Mouse (Mus musculus) kidney, embryonic 14.5 days (tissue): ENCODE data around the gene Kcne3. TPM values are rescaled to one million over a fixed set of nuclear protein-coding genes. Genes with fewer than 3 reads are reported as not detected.

Source experiments
- ATAC-seq: fragments of 200-750 bp; cut with Nextera tagmentation; 2 replicates; pipeline ENCODE4 v1.8.0; 2017; ENCODE audit warnings: moderate number of reproducible peaks, mild to moderate bottlenecking, moderate TSS enrichment, moderate library complexity; ENCODE audit not compliant: low FRiP score, low TSS enrichment
- H3K27ac ChIP-seq: fragments of 300-500 bp; sonication (generic); 2 replicates; pipeline ENCODE4 v1.5.1; 2014; ENCODE audit warnings: low read depth, mild to moderate bottlenecking, low read length, moderate library complexity, mixed read lengths
- H3K27me3 ChIP-seq: fragments of 300-500 bp; sonication (generic); 2 replicates; pipeline ENCODE4 v1.6.1; 2014; ENCODE audit warnings: mild to moderate bottlenecking, low read length; ENCODE audit not compliant: control insufficient read depth, insufficient read depth
- H3K36me3 ChIP-seq: fragments of 300-500 bp; sonication (generic); 2 replicates; pipeline ENCODE4 v1.6.1; 2014; ENCODE audit warnings: low read length, mixed read lengths; ENCODE audit not compliant: control insufficient read depth, insufficient read depth
- H3K4me1 ChIP-seq: fragments of 300-500 bp; sonication (generic); 2 replicates; pipeline ENCODE4 v1.6.1; 2014; ENCODE audit warnings: low read length, mixed read lengths; ENCODE audit not compliant: control insufficient read depth, insufficient read depth
- H3K4me2 ChIP-seq: fragments of 300-500 bp; sonication (generic); replicated peaks from 2 replicates; pipeline ENCODE4 v1.6.1; 2014; ENCODE audit warnings: low read depth, mild to moderate bottlenecking, low read length
- H3K4me3 ChIP-seq: fragments of 300-500 bp; sonication (generic); 2 replicates; pipeline ENCODE4 v1.5.1; 2014; ENCODE audit warnings: mild to moderate bottlenecking, low read length
- H3K9ac ChIP-seq: fragments of 300-500 bp; sonication (generic); 2 replicates; pipeline ENCODE4 v1.6.1; 2014; ENCODE audit warnings: low read depth, mild to moderate bottlenecking, low read length, moderate library complexity
- H3K9me3 ChIP-seq: fragments of 300-500 bp; sonication (generic); 2 replicates; pipeline ENCODE4 v1.6.1; 2016; ENCODE audit warnings: low read length; ENCODE audit not compliant: control insufficient read depth
- WGBS: fragments of 180-500 bp; shearing (Covaris S2); extraction: QIAGEN DNeasy Blood & Tissue Kit; methylation state at CpG from one replicate; pipeline ENCODE4 v1.1.7; 2014; 5-methylcytosine and 5-hydroxymethylcytosine counted together
- polyA plus RNA-seq: library from polyadenylated mRNA; unstranded; fragments of >200 nt; fragmentation: Nextera tagmentation; extraction: Ambion mirVana; gene quantifications from 2 replicates; pipeline ENCODE4 v1.2.1, GENCODE M21; 2014

Kcne3 gene
- polyA plus RNA-seq, 1 experiment from 2014 or later, result 2.4 TPM

DNA sequence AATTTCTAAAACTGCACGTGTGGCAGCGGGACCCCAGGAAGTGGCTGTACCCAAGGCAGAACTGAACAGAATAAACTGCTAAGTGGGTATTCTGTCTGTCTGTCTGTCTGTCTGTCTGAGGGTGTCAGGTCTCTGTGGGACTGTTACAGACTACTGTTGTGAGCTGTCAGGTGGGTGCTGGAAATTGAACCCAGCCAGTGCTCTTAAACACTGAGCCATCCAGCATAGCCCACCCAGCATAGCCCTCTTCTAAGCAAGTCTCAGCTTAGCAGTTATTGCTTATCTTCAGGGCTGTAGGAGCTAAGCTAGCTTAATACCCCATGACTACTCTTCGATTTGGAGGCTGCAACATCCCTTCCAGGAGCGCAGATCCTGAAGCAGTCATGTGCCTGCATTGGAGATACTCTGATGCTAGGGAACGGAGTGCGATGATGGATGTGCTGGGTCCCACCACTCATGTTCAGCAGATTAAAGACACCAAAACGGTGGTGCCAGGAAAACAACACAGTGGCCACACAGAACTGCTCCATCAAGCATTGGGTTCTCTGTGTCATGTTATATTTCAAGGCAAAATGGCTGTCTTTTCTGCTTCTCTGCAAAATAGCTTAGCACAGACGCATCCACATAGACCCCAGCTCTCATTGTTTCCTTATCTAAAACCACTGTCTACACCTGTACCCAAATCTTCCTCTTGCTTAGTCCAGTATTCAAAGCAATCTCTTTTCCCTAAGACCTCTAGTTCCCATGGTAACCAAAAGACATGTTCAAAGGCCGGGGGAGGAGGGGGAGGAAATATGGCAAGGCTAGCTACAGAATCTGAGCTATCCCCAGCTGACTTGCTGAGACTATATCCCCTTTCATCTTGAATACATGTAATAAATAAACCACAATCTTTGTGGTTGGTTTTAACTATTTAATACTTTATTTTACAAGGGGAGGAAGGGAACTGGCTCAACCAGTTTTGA, 40.6 kb downstream of the Kcne3 start:
- ATAC-seq, result 0 out of 2 replicates have a peak, but pooled peaks have one; percentile 46
- H3K4me3 ChIP-seq, result no peak overlapping the region
- H3K27ac ChIP-seq, result peak overlapping the region; percentile 38; the same call in 1 of the 2 replicates
- no peak overlapping the region for H3K9ac ChIP-seq
- no peak overlapping the region for H3K4me2 ChIP-seq
- H3K9me3 ChIP-seq, result no peaks in the 10 kb centered on the region
- no peaks in the 10 kb centered on the region for H3K36me3 ChIP-seq
- H3K4me1 ChIP-seq, result peaks cover 7% of the 10 kb centered on the region; the same call in 1 of the 2 replicates
- WGBS, result 79% methylated on average over 9 of the region's 9 CpGs
- no peaks in the 10 kb centered on the region for H3K27me3 ChIP-seq

DNA sequence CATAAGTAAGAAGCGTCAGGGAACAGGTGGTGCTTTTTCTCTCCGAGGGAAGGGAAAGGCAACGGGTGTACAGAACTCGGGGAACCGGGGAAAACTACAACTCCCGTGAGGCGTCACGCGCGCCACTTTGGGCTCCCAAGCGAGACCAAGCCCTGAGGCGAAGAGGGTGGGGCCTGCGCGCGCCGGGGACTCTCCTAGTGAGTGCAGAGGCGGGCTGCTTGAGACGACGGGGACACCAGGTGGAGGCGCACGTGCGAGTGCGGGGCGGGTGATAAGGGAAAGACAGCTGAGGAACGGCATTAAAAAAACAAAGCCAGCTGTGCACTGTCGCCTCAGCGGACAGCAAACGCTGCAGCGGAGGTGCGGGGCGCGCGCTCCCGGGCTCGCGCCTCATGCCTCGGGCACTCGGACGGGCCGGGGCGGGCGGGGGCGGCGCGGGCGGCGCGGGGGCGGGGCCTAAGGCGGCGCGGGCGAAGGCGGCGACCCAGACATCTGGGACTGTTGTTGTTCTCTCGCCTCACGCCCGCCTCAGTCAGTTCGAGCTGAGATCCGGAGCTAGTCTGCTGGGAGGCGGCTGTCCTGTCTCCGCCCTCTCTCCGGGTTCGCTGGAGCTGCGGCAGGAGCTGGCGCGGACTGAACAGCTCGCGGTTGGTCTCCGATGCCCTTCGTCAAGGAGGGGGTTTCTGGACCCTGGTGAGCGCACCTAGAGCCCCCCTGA, 51.0 kb downstream of the Kcne3 start, which contains the start of gene Pgm2l1:
Pgm2l1 (plus strand) TSS at position 237 of the 718 bp plus-strand sequence.
- ATAC-seq, result peak; percentile 98
- Histone ChIP-seq H3K27ac (peak within 1 kb of the TSS; percentile 87), H3K9me3 (no peaks in the 10 kb centered on the region), H3K27me3 (no peaks in the 10 kb centered on the region), H3K4me1 (peaks cover 4% of the 10 kb centered on the region; the same call in 1 of the 2 replicates), H3K4me2 (peak within 1 kb of the TSS; percentile 80), H3K36me3 (no peaks in the 10 kb centered on the region), H3K4me3 (peak within 1 kb of the TSS; percentile 64), H3K9ac (peak within 1 kb of the TSS; percentile 64)
- 0% methylated on average over 62 of the region's 72 CpGs for WGBS

DNA sequence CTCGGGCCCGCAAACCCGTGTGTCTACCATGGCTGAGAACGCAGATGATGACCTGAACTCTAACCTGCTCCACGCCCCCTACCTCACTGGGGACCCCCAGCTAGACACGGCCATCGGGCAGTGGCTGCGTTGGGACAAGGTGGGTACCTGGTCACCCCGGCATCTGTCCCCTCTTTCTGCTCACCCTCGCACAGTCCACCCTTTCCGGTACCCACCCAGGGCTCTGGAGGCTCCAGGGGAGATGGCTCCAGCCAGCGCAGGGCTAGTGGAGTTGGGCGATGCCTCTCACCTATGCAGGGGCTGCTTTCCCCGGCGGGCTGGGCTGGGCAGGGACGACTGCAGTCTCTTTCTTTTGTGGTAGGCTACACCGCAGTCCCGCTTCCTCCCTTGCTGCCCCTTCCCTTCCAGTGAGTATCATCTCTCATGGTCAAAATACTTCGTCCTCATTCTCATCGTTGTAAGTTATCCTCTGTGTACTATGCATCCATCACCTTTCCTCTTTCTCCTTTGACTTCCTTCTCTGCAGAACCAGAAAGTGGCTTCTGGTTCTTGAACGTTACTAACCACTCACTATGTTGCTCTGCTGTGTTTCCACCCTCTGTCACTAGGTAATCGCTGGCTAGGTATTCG, 51.7 kb downstream of the Kcne3 start:
- peak; percentile 58 for ATAC-seq
- H3K4me3 ChIP-seq, result peak overlapping the region; percentile 64
- H3K4me1 ChIP-seq, result peaks cover 4% of the 10 kb centered on the region; the same call in 1 of the 2 replicates

DNA sequence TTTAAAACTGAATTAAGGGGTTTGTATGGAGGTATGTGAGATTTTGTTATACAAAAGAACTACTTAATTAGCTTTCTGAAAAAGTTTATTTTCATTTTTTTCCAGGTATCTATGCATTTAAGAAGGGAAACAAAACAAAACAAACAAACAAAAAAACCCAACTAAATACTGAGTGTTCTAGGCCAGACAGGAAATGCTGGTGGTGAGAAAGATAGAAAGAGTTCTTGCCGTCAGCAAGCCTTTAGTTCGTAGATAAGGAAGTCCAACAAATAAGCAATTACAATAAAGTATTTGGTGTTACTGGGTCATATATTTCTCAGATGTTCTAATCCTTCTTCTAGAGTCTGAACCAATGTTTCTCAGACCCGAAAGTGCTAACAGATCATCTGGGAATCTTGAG, 52.7 kb downstream of the Kcne3 start:
- Histone ChIP-seq H3K27me3 (no peaks in the 10 kb centered on the region), H3K36me3 (no peaks in the 10 kb centered on the region), H3K4me2 (peak overlapping the region; percentile 80), H3K9ac (no peak overlapping the region), H3K4me3 (peak overlapping the region; percentile 64; the same call in 1 of the 2 replicates), H3K9me3 (no peaks in the 10 kb centered on the region), H3K4me1 (peaks cover 4% of the 10 kb centered on the region; the same call in 1 of the 2 replicates), H3K27ac (no peak overlapping the region)
- WGBS, result 60% methylated on average over 3 of the region's 3 CpGs
- ATAC-seq, result no peak

More for the DNA sequence above, 51.7 kb downstream of the Kcne3 start:
- Histone ChIP-seq H3K4me2 (peak overlapping the region; percentile 80), H3K36me3 (no peaks in the 10 kb centered on the region), H3K27me3 (no peaks in the 10 kb centered on the region), H3K27ac (peak overlapping the region; percentile 87; the same call in 1 of the 2 replicates), H3K9ac (peak overlapping the region; percentile 64), H3K9me3 (no peaks in the 10 kb centered on the region)
- 1% methylated on average over 23 of the region's 23 CpGs for WGBS

DNA sequence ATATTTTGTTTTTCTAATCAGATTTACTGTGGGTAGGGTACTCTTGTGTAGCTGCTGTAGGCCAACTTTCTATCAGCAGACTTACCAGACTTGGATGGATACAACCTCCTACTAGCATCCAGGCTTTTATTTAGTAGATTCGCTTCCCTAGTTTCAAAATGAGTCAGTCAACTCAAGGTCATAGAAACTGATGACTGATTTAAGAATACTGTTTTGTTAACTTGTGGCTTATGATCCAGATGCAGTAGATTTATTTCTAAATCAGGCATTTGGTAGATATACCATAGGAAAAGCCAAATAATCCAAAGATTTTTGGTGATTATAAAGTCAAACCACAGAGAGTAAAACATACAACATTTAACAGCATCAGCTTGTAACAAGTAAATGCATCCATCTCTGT, 54.3 kb downstream of the Kcne3 start:
- H3K9me3 ChIP-seq, result no peaks in the 10 kb centered on the region
- H3K27ac ChIP-seq, result no peak overlapping the region
- H3K9ac ChIP-seq, result no peak overlapping the region
- H3K4me3 ChIP-seq, result no peak overlapping the region
- no peaks in the 10 kb centered on the region for H3K36me3 ChIP-seq
- no peak for ATAC-seq
- WGBS, result 86% methylated on average over 1 of the region's 1 CpGs
- peaks cover 4% of the 10 kb centered on the region; the same call in 1 of the 2 replicates for H3K4me1 ChIP-seq
- H3K4me2 ChIP-seq, result no peak overlapping the region
- H3K27me3 ChIP-seq, result no peaks in the 10 kb centered on the region

DNA sequence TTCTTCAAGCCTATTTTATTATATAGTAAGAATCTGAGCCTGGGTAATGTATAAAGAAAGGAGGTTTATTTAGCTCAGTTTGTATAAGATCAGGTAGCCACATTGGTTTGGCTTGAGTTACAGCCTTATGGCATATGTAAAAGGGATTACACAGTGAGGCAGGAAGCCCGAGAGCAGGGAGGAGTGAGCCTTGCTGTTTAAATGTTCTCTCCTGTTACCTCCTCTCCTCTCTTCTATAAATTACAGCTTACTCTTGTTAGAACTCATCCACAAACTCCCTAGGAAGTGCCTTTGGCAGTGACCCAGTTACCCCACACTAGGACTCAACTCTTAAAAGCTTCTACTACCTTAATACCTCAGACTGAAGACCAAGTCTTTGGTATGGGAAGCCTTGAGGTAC, 55.4 kb downstream of the Kcne3 start:
- H3K36me3 ChIP-seq, result no peaks in the 10 kb centered on the region
- H3K27me3 ChIP-seq, result no peaks in the 10 kb centered on the region
- H3K27ac ChIP-seq, result no peak overlapping the region
- no peak overlapping the region for H3K4me3 ChIP-seq
- H3K4me2 ChIP-seq, result no peak overlapping the region
- no peak for ATAC-seq
- 7% methylated on average over 1 of the region's 1 CpGs for WGBS
- H3K4me1 ChIP-seq, result peaks cover 4% of the 10 kb centered on the region; the same call in 1 of the 2 replicates
- H3K9ac ChIP-seq, result no peak overlapping the region
- no peaks in the 10 kb centered on the region for H3K9me3 ChIP-seq

DNA sequence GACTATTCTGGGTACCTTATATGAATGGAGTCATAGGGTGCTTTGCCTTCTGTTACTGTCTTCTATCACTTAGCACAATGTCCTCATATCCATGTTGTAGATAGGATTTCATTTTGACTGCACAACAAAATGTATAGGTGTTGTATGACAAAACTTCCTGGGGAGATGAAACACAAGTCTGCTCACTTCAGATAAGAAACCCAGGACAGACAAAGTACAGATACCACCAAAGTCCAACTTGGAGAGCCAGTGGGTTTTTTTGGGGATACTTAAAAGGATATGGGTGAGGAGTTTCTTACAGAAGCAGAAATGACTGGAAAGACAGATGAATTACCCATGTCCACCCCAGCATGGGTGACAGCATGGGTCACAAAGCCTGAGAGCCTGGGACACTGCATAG, 57.4 kb downstream of the Kcne3 start:
- no peaks in the 10 kb centered on the region for H3K9me3 ChIP-seq
- H3K27me3 ChIP-seq, result no peaks in the 10 kb centered on the region
- H3K9ac ChIP-seq, result no peak overlapping the region
- H3K27ac ChIP-seq, result no peak overlapping the region
- H3K4me2 ChIP-seq, result no peak overlapping the region
- H3K36me3 ChIP-seq, result no peaks in the 10 kb centered on the region
- ATAC-seq, result no peak
- no peaks in the 10 kb centered on the region for H3K4me1 ChIP-seq
- H3K4me3 ChIP-seq, result no peak overlapping the region
